Mouse (Mus musculus) right cerebral cortex, postnatal 10 days (tissue): ENCODE measurements at regions not wholly inside any gene's neighbourhood (a gene's known extent, or its start where the extent isn't known, plus 50 kb on each side); places are given as distances from the start of the nearest gene placed in this dataset.
A peak's percentile ranks its signal among the peaks of the same experiment; 100 is the strongest.

Source experiments
- DNase-seq, 2 experiments: peaks; one replicate each; pipeline ENCODE4 v3.0.0; 2021; ENCODE audit warnings: low spot score in 2 of 2

DNA sequence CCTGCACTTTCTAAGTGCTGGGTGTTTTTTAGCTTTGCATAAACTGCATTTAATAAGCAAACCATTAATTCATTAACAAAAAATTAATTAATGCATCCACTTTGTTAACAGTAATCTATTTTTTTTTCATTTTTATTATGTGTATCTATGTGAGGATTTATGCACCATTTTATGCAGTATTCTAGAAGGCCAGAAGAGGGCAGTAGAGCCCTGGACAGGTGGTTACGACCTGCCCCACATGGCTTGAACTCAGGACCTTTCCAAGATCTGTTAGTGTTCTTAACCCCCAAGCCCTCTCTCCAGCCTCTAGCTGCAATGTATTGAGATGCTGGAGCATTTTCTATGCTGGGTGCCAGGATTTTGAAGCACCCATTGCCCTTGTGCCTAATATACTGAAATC lies 377.6 kb upstream of the Tbx3 start:
- DNase-seq: no peak

DNA sequence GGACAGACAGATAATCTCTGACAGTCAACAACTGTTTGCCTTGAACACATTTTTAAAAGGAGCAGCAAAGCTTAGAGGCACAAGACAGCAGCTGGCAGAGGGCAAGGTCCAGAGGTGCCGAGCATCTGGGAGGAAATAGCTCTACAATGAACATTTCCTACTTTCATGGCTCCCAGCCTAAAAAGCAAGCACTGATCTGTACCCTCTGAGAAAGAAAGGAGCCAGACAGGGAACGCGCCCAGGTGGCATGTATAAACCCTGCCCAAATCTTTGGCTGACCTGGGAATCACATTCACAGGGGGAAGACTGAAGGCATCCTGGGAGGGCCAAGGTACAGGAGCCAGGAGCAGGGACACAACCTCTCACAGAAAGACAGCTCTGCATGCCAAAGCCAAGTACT lies 371.2 kb upstream of the Tbx3 start:
- DNase-seq: no peak

DNA sequence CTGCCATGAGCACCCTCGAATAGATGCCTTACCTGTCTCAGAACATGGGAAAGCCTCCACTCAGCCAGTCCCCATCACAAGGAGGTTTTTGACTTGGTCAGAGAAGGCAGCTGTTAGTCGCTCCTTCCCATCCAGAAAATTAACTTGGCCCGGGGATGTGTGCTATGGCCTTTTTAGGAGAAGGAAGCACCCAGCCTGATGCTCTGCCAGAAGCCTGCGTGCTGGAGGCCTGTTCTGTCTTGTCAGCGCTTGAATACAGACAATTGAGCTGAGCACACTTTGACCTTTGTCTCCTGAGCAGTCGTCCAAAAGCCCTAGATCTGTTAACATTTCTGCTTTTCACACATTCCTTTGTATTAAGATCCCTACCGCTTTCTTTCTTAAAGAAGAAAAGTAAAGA lies 370.4 kb upstream of the Tbx3 start:
- DNase-seq: no peak

DNA sequence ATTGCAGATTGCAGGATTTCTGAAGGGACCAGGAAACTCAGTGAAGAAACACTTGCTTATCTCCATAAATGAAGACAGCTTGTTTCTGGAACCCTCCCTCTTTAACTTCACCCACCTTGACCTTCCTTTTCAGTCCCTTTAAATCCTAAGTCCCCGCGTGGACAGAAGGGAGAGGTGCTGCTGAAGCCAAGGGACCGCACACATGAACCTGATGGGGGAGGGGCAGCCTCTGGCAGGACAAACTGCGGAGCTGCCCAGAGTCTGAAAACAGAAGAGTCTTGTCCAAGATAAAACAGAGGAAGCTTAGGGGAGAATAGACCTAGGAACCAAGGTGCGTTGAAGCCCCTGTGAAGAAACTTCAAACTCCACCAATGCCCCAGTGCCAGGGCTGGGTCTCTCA lies 368.9 kb upstream of the Tbx3 start:
- DNase-seq: no peak

DNA sequence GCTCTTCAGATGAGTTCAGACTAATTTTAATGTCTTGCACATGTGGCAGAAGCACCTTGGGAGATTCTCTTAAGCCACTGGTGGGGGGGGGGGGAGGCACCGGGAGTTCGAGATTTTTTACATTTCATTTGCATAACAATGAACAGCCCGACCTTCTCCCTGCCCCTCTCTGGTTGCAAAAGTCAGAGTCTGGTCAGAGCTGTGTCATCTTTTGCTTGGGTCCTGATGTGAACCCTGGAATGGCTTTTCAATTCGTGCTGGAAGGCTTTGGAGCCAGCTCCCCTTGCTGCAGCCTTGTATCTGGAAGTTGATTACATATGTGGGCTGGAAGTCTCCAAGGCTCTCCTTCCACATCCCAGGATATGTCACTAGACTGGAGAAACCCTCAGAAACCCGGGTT lies 365.7 kb upstream of the Tbx3 start:
- DNase-seq: no peak

DNA sequence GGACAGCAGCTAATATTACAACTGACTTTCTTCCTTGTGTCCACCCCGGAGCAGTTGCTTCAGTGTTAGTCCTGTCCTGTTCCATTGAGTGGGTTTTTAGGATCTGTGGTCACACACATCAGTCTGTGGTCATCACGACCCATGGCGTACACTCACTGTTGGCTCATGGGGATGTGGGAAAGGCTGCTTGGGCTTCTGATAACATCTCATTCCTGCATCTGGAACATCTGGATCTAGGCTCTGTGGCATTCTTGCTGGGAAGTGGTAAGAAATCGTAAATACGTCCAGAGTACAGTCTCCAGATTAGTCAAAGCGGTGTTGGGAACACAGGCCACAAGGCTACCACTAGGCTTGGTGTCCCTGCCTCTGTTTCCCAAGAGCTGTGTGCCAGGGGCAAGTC lies 362.7 kb upstream of the Tbx3 start:
- DNase-seq: no peak

DNA sequence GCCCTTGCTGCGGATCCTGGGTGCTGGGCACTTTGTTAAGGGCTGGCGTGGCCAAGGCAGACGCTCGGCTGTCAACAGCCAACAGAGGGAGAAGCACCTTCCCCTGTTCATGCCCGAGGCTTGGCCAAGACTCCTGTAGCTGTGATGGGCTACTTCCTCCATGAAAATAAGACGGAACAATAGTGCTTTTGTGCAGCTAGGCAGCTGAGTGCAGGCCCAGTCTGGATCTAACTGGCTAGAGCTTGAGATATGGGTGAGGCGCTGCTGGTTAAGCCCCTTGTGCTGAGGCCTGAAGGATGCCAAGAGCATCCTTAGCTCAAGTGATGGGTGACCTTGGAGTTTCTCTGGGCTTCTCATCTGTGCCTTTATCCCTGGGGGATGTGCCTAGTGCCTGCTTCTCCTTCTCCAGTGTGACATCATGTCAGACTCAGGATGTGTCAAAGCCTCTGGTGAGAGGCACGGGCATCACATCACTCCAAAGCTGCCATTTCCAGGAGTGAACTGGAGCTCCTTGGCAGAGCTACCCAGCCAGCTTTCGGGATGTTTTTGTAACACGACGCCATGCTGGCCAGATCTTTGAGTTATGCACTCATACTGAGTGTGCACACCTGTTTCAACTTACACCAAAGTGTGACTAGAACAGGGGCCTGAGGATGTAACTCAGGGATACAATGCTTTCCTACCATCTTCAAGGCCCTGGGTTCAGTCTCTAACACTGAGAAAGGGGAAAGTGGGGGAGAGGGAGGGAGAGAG lies 360.1 kb upstream of the Tbx3 start:
- DNase-seq: no peak

DNA sequence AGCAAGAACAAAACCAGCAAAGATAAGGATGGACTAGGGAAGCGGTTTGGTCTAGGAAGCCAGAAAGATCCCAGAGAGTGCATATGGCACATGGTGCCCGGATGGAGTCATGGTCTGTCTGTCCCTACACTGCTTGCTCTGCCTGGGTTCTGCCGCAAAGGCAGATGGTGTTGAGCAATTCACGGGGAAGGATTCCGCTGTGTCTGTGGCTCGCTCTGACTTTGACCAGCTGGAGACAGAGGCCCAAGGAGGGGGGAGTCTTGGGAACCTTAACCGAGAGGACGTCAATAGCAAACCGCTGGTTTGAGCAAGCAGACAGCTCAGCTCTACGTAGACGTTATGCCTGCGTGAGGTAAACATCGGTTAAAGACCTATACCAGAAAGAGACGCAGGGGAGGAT lies 357.7 kb upstream of the Tbx3 start:
- DNase-seq: peak in 1 of 2 experiments; percentile 27

DNA sequence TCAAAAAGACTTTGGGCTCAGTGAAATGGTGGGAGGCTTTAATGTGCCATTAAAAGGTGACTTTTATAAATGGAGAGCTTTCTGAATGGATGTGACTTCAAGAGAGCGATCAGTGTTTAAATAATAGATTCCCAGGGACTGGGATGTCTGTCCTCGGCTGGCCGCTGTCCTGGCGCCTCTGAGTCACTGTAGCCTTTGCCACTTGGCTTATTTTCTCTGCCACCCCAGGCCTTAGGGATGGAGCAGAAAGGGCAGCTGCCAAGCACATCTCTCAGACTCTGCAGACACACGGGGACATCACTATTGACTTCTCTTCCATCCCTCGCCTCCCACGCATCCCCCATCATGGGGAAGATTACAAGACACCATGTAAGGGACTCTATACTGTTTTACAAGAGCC lies 355.3 kb upstream of the Tbx3 start:
- DNase-seq: no peak

DNA sequence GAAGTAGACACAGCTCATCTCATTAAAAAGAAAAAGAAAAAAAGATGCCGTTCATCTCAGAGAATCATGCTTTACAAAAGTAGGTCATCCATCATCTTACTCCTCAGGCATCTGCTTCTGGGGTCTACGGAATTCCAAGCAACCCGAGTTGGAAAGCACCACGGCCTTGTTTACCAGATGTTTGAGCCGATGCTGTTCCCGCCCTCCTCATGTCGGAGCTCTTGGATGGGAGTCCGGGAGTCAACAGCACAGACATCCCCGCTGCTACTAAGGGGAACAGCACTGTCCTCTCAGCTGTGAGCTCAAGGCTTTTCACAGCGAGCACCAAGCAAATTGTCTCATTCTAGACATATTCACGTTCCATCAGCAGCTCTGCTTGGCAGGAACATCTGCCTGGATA lies 352.9 kb upstream of the Tbx3 start:
- no peak for DNase-seq

DNA sequence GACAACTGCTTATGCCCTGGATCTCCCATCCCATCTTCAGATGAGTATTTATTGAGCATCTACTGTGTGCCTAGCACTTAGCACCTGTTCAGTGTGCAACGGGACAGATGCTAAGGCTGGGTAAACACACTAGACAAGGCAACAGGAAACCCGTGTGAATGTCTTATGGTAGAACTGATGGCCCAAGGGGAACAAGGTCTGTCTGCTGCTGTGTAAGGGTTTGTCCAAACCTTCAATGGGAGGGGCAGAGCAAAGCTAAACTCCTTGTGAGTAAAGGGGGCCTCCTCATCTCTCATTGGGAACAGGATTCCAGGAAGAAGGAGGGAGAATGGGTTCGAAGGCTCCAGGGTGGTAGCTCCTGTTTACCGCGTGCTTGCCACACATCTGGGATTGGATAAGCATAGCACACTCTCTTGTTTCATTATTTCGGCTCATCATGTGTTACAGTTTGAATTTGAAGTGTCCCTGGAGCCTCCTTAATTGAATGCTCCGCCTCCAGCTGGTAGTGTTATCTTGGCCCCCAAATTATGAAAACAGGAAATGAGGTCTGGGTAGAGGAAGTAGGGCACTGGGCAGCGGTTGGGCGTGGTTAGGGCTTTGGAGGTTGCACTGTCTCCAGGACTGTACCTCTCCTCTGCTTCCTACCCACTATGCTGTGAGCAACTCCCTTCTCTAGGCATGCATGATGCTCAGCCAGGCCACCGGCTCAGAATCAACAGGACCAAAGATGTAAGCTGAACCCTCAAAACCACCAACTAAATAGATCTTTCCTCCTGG lies 348.9 kb upstream of the Tbx3 start:
- DNase-seq: no peak

DNA sequence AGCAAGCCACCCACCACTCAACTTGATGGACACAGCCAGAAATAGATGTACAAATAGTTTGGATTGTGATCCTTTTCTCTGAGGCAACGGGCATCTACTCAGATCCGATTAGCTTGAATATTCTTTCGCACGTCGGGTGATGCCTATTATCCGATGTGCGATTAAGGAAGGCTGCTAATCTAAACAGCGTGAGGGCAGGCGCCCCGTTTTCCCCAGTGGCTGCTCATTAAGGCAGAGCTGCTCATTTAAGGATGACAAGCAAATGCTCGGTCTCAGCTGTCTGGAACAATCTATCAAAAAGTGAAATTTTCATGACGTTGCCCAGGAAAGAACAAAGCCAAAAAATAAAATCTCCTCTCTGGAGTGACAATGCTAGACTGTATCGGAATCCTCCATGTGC lies 348.1 kb upstream of the Tbx3 start:
- no peak for DNase-seq

DNA sequence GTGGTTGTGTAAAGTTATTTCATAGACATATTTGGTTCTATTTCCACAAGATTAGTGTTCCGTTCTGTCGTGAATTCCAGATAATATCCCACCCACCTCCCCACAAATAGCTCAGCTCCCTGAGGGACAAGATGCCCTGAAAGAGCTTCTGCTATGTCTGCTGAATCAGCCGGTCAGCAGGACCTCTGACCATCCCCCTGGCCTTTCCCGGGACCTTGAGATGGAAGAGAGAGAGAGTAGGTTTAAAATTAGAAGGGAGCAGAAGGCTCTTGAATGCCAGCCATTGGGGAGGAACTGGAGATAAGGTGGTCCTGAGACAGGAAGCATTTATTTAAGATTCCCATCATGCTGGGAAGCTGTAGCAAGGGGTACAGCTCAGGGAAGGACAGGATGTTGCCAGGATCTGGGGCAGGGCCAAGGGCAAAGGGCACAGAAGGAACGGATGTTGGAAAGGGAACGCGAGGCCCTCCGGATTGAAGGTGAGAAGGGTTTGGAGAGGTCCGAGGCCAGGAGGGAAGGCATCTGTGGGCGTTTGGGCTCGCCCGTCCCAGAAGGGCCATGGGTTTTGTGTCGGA lies 344.7 kb upstream of the Tbx3 start:
- no peak for DNase-seq

DNA sequence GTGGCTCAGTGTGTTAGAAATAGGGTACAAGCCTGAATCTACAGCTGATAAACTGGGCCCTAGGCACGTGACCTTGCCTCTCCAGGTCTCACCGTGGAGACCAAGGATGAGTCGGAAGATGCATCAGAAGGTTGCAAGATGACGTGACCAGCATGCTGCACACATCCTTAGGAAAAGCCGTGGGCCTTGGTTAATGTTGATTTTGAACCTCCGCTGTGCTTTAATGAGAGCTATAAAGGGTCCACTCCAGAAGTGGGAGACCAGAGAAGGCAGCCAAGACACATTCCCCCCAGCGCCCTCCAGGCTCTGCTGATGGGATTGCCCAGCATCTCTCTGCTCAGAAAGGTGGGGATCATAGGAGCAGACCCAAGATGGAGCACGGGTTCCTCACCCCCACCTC lies 343.6 kb upstream of the Tbx3 start:
- no peak for DNase-seq

DNA sequence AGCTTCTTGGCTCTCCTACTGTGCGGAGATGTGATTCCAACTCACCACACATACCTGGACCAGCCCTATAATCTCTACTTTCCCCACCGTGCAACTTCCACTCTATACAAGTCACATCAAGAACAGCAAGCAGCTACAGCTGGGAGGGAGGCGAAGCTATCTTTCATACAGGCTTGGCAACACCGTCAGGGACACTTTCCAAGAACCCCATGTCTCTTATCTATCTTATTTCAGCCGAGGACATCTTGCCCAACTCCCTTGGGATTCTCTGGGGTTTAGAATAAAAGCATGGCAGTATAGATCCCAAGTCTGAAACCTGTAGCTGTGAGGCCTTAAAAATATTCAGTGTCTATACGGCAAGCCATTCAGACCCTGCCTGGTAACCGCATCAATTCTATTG lies 341.5 kb upstream of the Tbx3 start:
- no peak for DNase-seq

DNA sequence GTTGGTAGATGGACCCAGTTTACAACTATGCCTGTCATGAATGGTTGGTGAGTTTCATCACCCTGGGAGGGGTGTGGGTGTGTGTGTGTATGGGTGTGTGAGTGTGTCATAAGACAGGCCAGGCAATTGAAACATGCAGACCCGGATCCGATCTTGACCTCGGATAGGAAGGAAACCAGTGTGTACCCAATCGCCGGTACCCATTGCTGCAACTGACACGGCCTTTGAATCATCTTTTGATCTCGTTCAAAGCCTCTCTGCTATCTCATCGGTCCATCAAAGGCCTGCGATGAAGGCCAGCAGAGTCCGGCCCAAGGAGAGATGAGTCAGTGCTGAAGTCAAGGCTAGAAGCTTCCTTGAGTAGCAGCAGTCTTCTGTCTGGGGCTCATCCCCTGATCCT lies 341.1 kb upstream of the Tbx3 start:
- no peak for DNase-seq

DNA sequence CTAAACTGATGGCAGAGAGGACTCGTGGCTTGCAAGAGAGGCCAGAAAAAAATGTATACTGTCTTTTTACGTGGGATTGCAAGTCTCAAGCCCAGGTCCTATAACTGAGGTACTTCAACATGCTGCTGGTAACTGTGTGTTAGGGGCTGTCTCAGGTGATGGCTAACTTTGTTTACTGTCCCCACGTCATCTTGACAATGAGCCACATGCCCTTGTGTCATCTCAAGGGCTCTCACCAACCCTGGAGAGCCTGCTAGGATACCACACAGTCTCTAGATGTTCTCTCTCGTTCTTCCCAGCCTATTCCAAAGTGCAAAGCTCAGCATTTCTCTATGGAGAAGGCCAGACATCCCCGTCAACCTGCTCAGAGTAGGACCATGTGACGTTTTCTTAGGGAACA lies 340.6 kb upstream of the Tbx3 start:
- no peak for DNase-seq

DNA sequence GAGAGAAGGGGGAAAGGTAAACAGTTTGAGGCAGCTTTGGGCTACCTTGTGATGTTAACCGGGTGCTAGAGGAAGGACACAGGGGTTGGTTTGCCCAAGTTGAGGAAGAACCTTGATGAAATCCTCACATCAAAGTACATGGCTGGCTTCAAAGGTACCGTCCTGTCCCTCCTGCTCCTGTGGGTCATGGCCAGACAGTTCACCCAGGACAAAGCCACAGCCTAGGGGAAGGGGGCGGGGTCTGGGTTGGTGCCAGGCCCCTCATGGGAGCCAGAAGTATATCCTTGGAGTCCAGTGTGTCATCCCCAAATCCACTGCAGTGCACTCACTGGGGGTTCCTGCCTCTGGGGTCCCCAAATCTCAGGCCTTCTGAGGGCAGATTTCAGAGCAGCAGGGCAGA lies 339.0 kb upstream of the Tbx3 start:
- DNase-seq: no peak

DNA sequence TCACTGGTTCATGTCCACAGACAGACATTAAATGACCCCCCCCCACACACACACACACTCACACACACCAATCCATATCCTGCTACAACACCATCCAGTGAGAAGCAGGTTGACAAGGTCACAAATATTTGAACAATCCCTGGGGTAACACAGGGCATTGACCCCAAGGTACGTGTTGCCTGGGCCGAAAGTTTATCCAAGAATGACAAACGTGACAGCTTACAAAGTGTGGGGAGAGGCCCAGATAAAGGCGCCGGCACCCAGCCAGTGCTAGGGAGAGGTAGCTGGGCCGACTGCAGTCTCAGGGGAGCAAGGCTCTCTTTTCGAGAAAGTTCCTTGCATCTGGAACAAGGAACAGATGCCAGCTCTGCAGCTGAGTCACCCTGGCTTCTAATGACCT lies 337.8 kb upstream of the Tbx3 start:
- DNase-seq: no peak

DNA sequence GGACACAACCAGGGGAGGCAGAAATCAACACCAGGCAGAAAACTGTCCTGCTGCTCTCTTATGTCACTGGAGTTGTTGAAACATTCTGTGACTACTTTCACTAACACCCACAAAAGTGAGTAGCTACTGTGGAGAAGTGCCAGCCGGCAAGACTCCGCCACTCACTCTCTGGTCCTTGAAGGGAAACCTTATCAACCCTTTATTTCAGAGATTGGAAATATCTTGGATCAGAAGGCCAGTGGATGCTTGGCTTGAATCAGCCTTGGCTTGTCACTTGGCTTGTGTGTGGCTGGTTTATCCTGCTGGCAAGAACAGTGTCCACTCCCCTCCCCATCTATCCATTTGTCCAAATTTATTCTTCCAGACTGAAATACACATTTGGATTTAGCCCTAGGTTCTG lies 335.3 kb upstream of the Tbx3 start:
- no peak for DNase-seq

DNA sequence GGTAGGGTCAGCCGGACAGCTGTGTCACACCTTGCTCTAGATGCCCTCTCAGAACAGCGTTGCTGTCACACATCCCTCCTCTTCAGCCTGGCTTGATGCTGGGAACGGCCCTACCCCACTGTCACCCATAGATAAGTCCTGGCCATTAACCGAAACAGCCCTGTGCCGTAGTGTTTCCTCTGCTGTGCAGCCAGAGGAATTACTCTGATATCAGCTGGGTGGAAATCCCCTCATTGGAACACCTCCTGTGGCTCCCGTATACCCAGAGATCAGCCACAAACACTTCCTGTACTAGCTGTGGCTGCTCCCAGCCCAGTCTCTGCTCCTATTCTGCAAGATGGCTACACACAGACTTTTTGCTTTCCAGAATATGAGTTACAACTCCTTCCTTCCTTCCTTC lies 334.5 kb upstream of the Tbx3 start:
- no peak for DNase-seq

DNA sequence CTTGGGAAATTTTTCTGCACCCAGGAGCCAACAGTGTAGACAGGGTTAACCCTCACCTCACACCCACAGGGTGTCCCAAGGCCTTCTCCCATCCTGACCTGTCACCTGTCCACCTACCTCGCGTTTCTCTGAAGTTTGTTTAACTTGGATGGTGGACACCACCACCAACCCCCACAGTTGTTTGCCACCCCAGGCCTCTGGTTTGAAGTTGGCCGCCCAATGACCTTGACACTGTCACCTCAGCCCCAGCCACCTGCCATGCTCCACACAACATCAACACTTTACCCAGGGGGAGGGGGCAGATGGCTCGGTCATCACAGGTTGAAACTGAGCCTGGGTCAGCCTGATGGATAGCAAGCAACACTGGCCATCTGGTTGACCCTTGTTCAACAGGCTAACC lies 332.7 kb upstream of the Tbx3 start:
- no peak for DNase-seq

DNA sequence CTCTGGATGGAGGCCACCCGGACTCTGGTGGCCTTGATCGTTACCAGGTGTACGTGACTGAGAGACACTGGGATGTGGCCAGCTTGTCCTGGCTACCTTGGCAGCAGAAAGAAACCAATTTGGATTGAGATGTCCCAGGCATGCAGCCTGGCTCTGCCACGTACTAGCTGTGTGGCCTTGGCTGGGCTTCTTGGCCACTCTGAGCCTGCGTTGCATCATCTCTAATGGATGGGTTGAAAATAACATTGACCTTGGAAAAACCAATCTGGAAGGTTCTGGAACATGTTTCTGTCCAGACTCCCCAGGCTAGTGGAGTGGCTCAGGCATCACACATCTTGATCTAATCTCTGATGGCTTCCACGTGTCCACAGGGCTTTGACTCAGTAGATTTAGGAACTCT lies 331.8 kb upstream of the Tbx3 start:
- no peak for DNase-seq
